ENCODE assay signal across 8 mouse cellular contexts in genomic region chr2:49727199-49727598, GRCm38 (mm10).
DNase-seq lines count a peak whose midpoint lies in the region; ATAC-seq and TF ChIP-seq lines count a peak whose summit lies in the region.

No protein-coding gene starts in this region.

- H3K4me1 ChIP-seq in liver, adult 2 months (ENCODE audit: control insufficient read depth, insufficient read depth, low read length), result no peaks in the 10 kb centered on the region
- H3K4me1 ChIP-seq in liver, embryonic 12.5 days, result peaks cover 34% of the 10 kb centered on the region
- 0 out of 2 replicates have a peak, but pooled peaks cover 6% of the 10 kb centered on the region for H3K4me1 ChIP-seq in forebrain, postnatal 0 days (ENCODE audit: insufficient read depth)
- H3K4me1 ChIP-seq in hindbrain, embryonic 15.5 days (replicated peaks), result peaks cover 25% of the 10 kb centered on the region

- no peak overlapping the region for H3K9ac ChIP-seq in liver, adult 2 months (ENCODE audit: low read depth, low read length)
- H3K9ac ChIP-seq in liver, embryonic 12.5 days, result no peak overlapping the region
- H3K9ac ChIP-seq in forebrain, postnatal 0 days, result no peak overlapping the region
- H3K9ac ChIP-seq in hindbrain, embryonic 15.5 days, result no peak overlapping the region; the same call in 1 of the 2 replicates

- DNase-seq in liver, adult 2 months (ENCODE audit: extremely low read depth, low read depth, low spot score), result peak; percentile 65
- peak; percentile 69 for DNase-seq in cerebellum, adult 8-10 months
- peak; percentile 86 for DNase-seq in forebrain, postnatal 0 days
- peak; percentile 53 for DNase-seq in left cerebral cortex, adult 11 months (ENCODE audit: low spot score)
- peak; percentile 82 to 86 for DNase-seq in right cerebral cortex, postnatal 10 days (ENCODE audit: low spot score in 2 of 2)

- H3K9me3 ChIP-seq in liver, embryonic 12.5 days (replicated peaks), result no peaks in the 10 kb centered on the region
- no peaks in the 10 kb centered on the region for H3K9me3 ChIP-seq in forebrain, postnatal 0 days (ENCODE audit: low read length)
- H3K9me3 ChIP-seq in hindbrain, embryonic 15.5 days, result no peaks in the 10 kb centered on the region

- ATAC-seq in liver, embryonic 12.5 days, result no peak
- ATAC-seq in forebrain, postnatal 0 days, result peak; percentile 94
- peak; percentile 81 for ATAC-seq in hindbrain, embryonic 15.5 days (ENCODE audit: low FRiP score, low read depth)
- peak; percentile 86 for ATAC-seq in megakaryocyte progenitor cell, adult 5-6 weeks (replicated peaks; ENCODE audit: poor library complexity)

- no peak overlapping the region for H3K27ac ChIP-seq in liver, adult 2 months (replicated peaks; ENCODE audit: insufficient read depth, low read depth, low read length)
- H3K27ac ChIP-seq in liver, embryonic 12.5 days, result no peak overlapping the region
- peak overlapping the region; percentile 58; the same call in 1 of the 2 replicates for H3K27ac ChIP-seq in forebrain, postnatal 0 days (ENCODE audit: low read depth, low read length)
- peak overlapping the region; percentile 46; the same call in 1 of the 2 replicates for H3K27ac ChIP-seq in hindbrain, embryonic 15.5 days (replicated peaks)

- TF ChIP-seq POLR2A in liver, adult 2 months (IDR thresholded peaks at IDR 0.05; ENCODE audit: extremely low read depth, insufficient read depth, low read length), result no peak

- no peaks in the 10 kb centered on the region for H3K27me3 ChIP-seq in liver, adult 2 months (ENCODE audit: control insufficient read depth, insufficient read depth, low read length)
- no peaks in the 10 kb centered on the region for H3K27me3 ChIP-seq in liver, embryonic 12.5 days (replicated peaks)
- H3K27me3 ChIP-seq in forebrain, postnatal 0 days (ENCODE audit: insufficient read depth, low read length), result no peaks in the 10 kb centered on the region
- H3K27me3 ChIP-seq in hindbrain, embryonic 15.5 days, result no peaks in the 10 kb centered on the region

- 7% methylated on average over 7 of the region's 7 CpGs for WGBS in liver, adult 2 months
- 13% methylated on average over 7 of the region's 7 CpGs for WGBS in liver, embryonic 12.5 days (ENCODE audit: insufficient replicate concordance)
- WGBS in forebrain, postnatal 0 days, result 5% methylated on average over 7 of the region's 7 CpGs
- 8% methylated on average over 7 of the region's 7 CpGs for WGBS in hindbrain, embryonic 15.5 days

- TF ChIP-seq CTCF in liver, adult 2 months (IDR thresholded peaks at IDR 0.05; ENCODE audit: low read depth, low read length), result peak; percentile 90
- TF ChIP-seq CTCF in forebrain, postnatal 0 days (IDR thresholded peaks at IDR 0.05; ENCODE audit: low read depth), result peak; percentile 95

- no peak overlapping the region for H3K4me3 ChIP-seq in liver, adult 2 months (ENCODE audit: insufficient read depth, low read depth, low read length)
- H3K4me3 ChIP-seq in liver, embryonic 12.5 days, result no peak overlapping the region
- H3K4me3 ChIP-seq in forebrain, postnatal 0 days (ENCODE audit: low read depth, low read length), result no peak overlapping the region
- H3K4me3 ChIP-seq in hindbrain, embryonic 15.5 days, result no peak overlapping the region

- no peaks in the 10 kb centered on the region for H3K36me3 ChIP-seq in liver, adult 2 months (ENCODE audit: control insufficient read depth, insufficient read depth, low read length)
- no peaks in the 10 kb centered on the region for H3K36me3 ChIP-seq in liver, embryonic 12.5 days
- H3K36me3 ChIP-seq in forebrain, postnatal 0 days (ENCODE audit: insufficient read depth), result peaks cover 55% of the 10 kb centered on the region
- H3K36me3 ChIP-seq in hindbrain, embryonic 15.5 days, result peaks cover 49% of the 10 kb centered on the region

- H3K4me2 ChIP-seq in liver, embryonic 12.5 days, result no peak overlapping the region
- no peak overlapping the region for H3K4me2 ChIP-seq in forebrain, postnatal 0 days (ENCODE audit: low read depth)
- no peak overlapping the region for H3K4me2 ChIP-seq in hindbrain, embryonic 15.5 days

- H3K79me2 ChIP-seq in liver, adult 2 months (ENCODE audit: control insufficient read depth, insufficient read depth, low read length), result no peaks in the 10 kb centered on the region

Comparison
In these comparisons a context has a peak if more than half of its experiments do, and no peak if none do; other contexts are left out.
1. H3K27ac ChIP-seq: peak in forebrain, postnatal 0 days (single experiment) and hindbrain, embryonic 15.5 days (single experiment); none in liver, adult 2 months (single experiment) and liver, embryonic 12.5 days (single experiment).
2. Peak in every context shown above with its lines, with median percentiles within 50 percentile points of each other: DNase-seq.